Mouse (Mus musculus) MEL (cell line): ENCODE results near the gene Tbc1d17.
A peak's percentile ranks its signal among the peaks of the same experiment; 100 is the strongest.

Experiments
- BHLHE40 ChIP-seq: IDR thresholded peaks from 2 replicates; pipeline ENCODE4 v1.6.1; 2012; ENCODE audit warnings: low read depth, mild to moderate bottlenecking, inconsistent platforms, low read length, improper control_type of control experiment, borderline replicate concordance
- CTCF ChIP-seq, 3 experiments: IDR thresholded peaks in 2 of 3; conservative IDR thresholded peaks in 1 of 3; 2 replicates each; pipeline ENCODE4 v1.5.1; 2011 to 2012; ENCODE audit warnings: low read length in 3 of 3, low read depth in 2 of 3, mild to moderate bottlenecking in 2 of 3, improper control_type of control experiment in 1 of 3, inconsistent platforms in 1 of 3, mixed read lengths in 1 of 3, moderate library complexity in 1 of 3; ENCODE audit not compliant: control insufficient read depth in 1 of 3, insufficient read depth in 1 of 3, poor library complexity in 1 of 3, severe bottlenecking in 1 of 3
- EP300 ChIP-seq, 2 experiments: IDR thresholded peaks; 2 replicates each; pipeline ENCODE4 v1.6.1; 2011; ENCODE audit warnings: improper control_type of control experiment in 2 of 2, low read length in 2 of 2, low read depth in 1 of 2, mild to moderate bottlenecking in 1 of 2
- ETS1 ChIP-seq: IDR thresholded peaks from 2 replicates; pipeline ENCODE4 v1.6.1; 2012; ENCODE audit warnings: low read depth, mild to moderate bottlenecking, inconsistent platforms, low read length, improper control_type of control experiment, moderate library complexity
- GABPA ChIP-seq: IDR thresholded peaks from 2 replicates; pipeline ENCODE4 v1.6.1; 2012; ENCODE audit warnings: low read depth, mild to moderate bottlenecking, inconsistent platforms, low read length, improper control_type of control experiment, moderate library complexity
- JUND ChIP-seq: IDR thresholded peaks from 2 replicates; pipeline ENCODE4 v1.6.1; 2011; ENCODE audit warnings: low read depth, mild to moderate bottlenecking, improper control_type of control experiment, low read length
- MXI1 ChIP-seq: IDR thresholded peaks from 2 replicates; pipeline ENCODE4 v1.6.1; 2011; ENCODE audit warnings: mild to moderate bottlenecking, low read depth, low read length, improper control_type of control experiment
- POLR2A ChIP-seq, 2 experiments: IDR thresholded peaks; 2 replicates each; pipeline ENCODE4 v1.6.1; 2011 to 2012; ENCODE audit warnings: low read length in 2 of 2, mild to moderate bottlenecking in 2 of 2, control low read depth in 1 of 2, improper control_type of control experiment in 1 of 2, low read depth in 1 of 2, moderate library complexity in 1 of 2; ENCODE audit not compliant: control insufficient read depth in 1 of 2, insufficient read depth in 1 of 2, poor library complexity in 1 of 2
- POLR2AphosphoS2 ChIP-seq: IDR thresholded peaks from 2 replicates; pipeline ENCODE4 v1.6.1; 2011; ENCODE audit warnings: low read length, improper control_type of control experiment
- SMC3 ChIP-seq: IDR thresholded peaks from 2 replicates; pipeline ENCODE4 v1.6.1; 2011; ENCODE audit warnings: low read depth, low read length, improper control_type of control experiment
- TCF12 ChIP-seq: IDR thresholded peaks from 2 replicates; pipeline ENCODE4 v1.6.1; 2014; ENCODE audit warnings: low read depth, mild to moderate bottlenecking, inconsistent platforms, low read length, improper control_type of control experiment, moderate library complexity
- UBTF ChIP-seq: IDR thresholded peaks from 2 replicates; pipeline ENCODE4 v1.6.1; 2012; ENCODE audit warnings: low read depth, mild to moderate bottlenecking, inconsistent platforms, low read length, improper control_type of control experiment, moderate library complexity, borderline replicate concordance; ENCODE audit not compliant: insufficient read depth
- USF1 ChIP-seq: IDR thresholded peaks from 2 replicates; pipeline ENCODE4 v1.6.1; 2014; ENCODE audit warnings: low read depth, mild to moderate bottlenecking, inconsistent platforms, low read length, improper control_type of control experiment, moderate library complexity

GRCm38 (mm10) chr7:44892276-44892921 lies 43.5 kb upstream of the Tbc1d17 start, which contains the start of gene Med25:
- TF ChIP-seq CTCF (IDR thresholded peaks at IDR 0.05 in 2 of 3, conservative IDR thresholded peaks at IDR 0.05 in 1 of 3; ENCODE audit: control insufficient read depth in 1 of 3, insufficient read depth in 1 of 3, low read depth in 2 of 3, low read length in 3 of 3, poor library complexity in 1 of 3, severe bottlenecking in 1 of 3) (no peak), USF1 (no peak), MXI1 (peak; percentile 84), POLR2AphosphoS2 (peak; percentile 79; the same call in 1 of the 2 replicates), POLR2A (IDR thresholded peaks at IDR 0.05; ENCODE audit: control insufficient read depth in 1 of 2, insufficient read depth in 1 of 2, low read depth in 1 of 2, low read length in 2 of 2, poor library complexity in 1 of 2) (peak; percentile 94), JUND (no peak), UBTF (no peak), ETS1 (no peak), TCF12 (peak; percentile 54; the same call in 1 of the 2 replicates), EP300 (IDR thresholded peaks at IDR 0.05; ENCODE audit: low read depth in 1 of 2, low read length in 2 of 2) (peak in 1 of 2 experiments; percentile 11; a peak in 1 of 4 replicates), BHLHE40 (no peak), SMC3 (no peak), GABPA (no peak)
